Mouse (Mus musculus) layer of hippocampus, adult 18-20 months (tissue): ENCODE data around the gene Fes. TPM values are rescaled to one million over a fixed set of nuclear protein-coding genes. Genes with fewer than 3 reads are reported as not detected.

Experiments
- DNase-seq, 2 experiments: peaks; one replicate each; pipeline ENCODE4 v3.0.0; 2022; ENCODE audit warnings: low spot score in 2 of 2
- long read RNA-seq: library from polyadenylated mRNA; stranded (forward); transcript quantifications from one replicate; pipeline ENCODE4 v2.0.0, GENCODE M21; 2021
- total RNA-seq, 2 experiments: library from RNA; stranded (reverse); gene quantifications; 2 replicates each; pipeline ENCODE4 v1.2.3; 2021

Gene Fes
- total RNA-seq, result 1 to 10 TPM; 5.2 to 6.0 TPM
- long read RNA-seq, partial matches to known transcripts, result 1 of 9 reads
- long read RNA-seq, other reads (novel, unspliced or antisense), result 6 of 9 reads

GRCm38 (mm10) chr7:80387633-80388543 is at the start of gene Fes:
Fes (minus strand) TSS chr7:80387946.
- DNase-seq, result no peak

DNA sequence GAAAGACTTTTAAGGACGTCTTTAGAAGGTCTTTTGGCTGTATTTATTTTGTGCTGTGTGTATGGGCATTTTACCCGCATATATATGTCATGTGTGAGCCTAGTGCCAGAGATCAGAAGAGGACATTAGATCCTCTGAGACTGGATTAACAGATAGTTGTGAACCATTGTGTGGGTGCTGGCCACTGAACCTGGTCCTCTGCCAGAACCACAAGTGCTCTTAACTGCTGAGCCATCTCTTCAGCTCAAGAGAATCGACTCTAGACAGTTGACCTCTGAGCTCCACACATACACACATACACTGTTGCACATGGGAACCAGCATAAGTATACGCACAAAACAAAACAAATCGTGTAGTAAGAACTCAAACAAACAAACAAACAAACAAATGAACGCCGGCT is 48.8 kb upstream of the Fes start:
- DNase-seq, result no peak

GRCm38 (mm10) chr7:80435594-80435993 is 47.8 kb upstream of the Fes start:
- no peak for DNase-seq

DNA sequence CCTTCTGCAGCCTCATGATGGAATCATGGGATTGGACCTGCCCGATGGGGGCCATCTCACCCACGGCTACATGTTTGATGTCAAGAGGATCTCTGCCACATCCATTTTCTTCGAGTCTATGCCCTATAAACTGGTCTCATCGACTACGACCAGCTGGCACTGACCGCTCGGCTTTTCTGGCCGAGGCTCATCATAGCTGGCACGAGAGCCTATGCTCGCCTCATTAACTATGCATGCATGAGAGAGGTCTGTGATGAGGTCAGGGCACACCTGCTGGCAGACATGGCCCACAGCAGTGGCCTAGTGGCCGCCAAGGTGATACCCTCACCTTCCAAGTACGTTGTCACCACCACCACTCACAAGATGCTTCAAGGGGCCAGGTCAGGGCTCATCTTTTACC is 41.9 kb upstream of the Fes start:
- no peak for DNase-seq

- DNase-seq, result no peak
Measured at GRCm38 (mm10) chr7:80427730-80428129, 40.0 kb upstream of the Fes start.

DNA sequence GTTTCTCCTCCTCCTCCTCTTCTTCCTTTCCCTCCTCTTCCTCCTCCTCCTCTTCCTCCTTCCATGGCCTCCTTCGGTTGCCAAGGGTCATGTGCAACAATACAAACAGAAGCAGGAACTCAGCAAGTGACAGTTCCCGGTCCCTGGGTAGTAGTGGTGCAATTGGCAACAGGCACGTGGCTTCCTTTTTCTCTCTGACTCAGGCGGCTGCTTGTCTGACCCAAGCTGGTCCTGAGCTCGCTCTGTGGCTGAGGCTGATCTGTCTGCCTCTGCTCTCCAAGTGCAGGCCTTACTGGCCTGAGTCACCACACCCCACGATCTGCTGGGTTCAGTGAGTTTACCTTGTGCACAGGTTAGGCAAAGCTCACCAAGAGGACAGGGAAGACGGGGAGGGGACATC is 38.6 kb upstream of the Fes start:
- DNase-seq, result no peak

DNA sequence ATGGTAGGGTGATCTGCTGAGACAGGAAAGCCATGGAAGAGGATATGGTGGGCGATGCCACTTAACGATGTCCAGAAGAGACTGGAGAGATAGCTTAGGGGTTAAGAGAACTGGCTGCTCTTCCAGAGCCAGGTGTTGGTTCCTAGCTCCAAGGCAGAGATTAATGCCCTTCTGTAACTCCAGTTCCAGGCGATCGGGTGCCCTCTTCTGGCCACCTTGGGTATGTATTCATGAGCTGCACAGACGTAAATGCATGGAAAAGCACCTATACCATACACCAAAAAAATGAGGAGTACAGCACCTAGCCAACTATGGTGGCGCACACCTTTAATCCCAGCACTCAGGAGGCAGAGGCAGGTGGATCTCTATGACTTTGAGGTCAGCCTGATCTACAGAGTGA is 37.0 kb upstream of the Fes start:
- DNase-seq, result no peak

DNA sequence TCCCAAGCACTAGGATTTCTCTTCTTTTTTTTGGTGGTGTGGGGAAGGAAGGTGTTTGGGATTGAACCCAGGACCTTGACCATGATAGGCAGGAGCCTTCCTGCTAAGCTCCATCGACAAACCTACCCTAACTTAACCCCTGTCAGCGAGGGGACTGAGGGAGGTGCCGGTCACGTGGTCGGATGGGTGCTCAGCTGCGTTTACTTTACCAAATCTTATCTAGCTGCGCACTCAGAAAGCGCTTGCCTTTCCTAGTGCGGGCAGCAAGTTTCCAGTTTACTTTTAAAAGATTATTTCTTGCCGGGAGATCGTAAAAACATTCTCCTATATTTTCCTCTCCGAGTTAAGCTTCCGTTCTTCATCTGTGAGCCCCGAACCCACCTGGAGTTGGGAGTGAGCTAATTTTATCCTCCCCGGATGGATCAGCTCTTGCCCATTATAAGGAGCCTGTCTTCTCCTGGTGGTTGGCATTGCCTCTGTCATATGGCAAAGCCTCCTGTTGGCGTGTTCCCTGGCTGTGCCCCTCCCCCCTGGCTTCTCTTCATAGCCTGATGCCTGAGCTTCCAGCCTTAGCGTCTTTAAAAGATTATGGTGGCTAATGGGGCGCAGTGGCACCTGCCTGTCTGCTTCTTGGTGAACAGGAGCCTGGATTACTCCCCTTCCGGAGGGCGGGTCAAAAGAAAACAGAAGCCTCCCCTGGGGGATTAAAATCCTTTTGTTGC is 35.2 kb upstream of the Fes start:
- peak in 1 of 2 experiments; percentile 71 for DNase-seq

DNA sequence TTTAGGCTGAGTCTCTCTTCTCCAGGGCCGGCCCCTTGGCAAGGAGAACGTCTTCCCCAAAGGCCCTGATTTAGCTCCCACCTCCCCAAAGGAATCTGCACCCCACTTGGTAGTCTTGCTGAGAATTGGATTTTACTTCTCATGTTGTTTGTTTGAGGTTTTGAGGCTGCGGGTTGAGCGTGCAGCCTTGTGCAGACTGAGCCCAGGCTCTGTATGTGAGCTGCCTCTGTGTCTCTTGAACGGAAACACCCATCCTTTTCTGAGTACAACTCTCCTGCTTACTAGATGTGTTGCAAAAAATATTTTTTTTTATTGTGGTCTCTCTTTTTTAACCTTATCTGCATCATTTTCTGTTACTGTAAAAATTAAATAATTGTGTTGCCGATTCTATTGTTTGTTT is 33.8 kb upstream of the Fes start:
- DNase-seq, result no peak

- DNase-seq, result no peak
Measured at GRCm38 (mm10) chr7:80420586-80420985, 32.8 kb upstream of the Fes start.

DNA sequence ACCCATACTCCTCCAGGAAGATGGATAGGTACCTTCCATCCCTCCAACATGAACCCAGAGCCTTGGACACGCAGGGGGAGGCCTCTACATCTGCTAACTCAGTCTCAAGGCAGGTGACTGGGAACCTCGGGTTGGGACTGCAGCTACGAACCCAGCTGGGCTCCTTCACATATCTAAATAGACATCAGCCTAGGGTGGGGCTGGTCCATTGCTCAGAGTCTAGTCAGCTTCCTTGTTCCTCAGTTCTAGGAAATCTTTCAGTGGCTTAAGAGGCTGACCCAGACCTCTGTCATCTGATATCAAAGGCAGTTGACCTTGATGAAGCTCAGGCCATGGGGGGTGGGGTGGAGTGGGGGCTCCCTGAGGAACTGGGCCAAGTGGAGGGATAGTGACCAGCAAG is 31.5 kb upstream of the Fes start:
- DNase-seq, result no peak

GRCm38 (mm10) chr7:80418036-80418435 is 30.3 kb upstream of the Fes start:
- DNase-seq, result no peak

DNA sequence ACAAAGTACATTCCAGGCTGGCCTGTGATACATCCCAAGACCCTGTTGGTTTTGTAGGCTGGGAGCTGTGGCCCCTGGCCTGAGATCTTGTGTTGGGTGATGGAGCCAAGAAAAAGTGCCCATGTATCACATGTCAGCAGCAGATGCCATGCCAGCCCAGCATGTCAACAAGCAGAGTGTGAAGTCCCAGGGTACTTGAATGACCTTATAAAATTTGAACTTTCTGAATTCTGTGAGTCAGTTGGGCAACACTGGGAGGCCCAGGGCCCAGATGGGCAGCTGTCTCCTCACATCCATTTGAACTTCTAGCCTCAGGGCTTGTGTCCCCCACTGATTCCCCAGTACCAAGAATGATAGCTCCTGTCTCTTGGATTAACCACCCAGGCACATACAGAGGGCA is 29.9 kb upstream of the Fes start:
- DNase-seq, result no peak

DNA sequence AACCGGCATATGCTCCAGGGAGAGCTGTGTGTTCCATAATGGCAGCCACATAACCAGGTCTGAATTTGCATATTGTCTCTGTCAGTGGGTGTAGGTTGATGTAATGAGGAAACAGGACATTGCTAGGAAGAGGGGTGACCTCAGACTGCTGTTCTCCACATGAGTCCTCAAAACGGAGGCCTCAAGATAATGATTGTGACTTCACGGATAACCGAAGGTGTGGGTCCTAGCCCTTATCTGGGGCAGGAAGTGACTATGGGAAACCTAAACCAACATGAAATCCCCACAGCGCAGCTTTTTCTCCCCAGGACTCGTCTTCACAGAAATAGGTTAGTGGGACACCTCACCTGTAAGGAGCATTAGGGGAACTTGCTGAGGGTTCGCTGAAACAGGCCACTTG is 29.2 kb upstream of the Fes start:
- DNase-seq, result no peak

DNA sequence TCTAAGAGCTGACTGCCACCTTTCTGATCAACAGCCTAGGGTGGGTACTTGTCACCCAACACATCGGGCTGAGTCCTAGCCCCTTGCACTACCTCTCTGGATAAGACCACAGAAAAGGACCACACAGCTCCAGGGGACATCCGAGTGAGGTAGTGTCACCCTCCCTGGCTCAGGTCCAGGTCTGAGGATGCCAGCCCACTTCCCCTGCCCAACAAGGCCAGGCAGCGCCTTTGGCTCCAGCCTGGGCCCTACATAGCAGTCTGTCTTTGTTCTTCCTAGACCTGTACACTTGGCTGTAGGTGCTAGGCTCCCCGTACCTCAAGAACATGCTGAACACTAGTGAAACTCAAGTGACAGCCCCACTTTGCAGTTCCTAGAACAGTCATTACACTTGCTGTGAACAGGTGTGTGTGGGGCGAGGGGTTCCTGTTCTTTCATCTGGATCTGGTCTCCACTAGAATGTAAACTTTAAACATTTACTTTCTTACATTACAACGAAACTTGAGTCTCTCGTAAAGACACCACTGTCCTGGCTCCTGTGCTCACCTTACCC is 26.6 kb upstream of the Fes start:
- DNase-seq, result no peak

DNA sequence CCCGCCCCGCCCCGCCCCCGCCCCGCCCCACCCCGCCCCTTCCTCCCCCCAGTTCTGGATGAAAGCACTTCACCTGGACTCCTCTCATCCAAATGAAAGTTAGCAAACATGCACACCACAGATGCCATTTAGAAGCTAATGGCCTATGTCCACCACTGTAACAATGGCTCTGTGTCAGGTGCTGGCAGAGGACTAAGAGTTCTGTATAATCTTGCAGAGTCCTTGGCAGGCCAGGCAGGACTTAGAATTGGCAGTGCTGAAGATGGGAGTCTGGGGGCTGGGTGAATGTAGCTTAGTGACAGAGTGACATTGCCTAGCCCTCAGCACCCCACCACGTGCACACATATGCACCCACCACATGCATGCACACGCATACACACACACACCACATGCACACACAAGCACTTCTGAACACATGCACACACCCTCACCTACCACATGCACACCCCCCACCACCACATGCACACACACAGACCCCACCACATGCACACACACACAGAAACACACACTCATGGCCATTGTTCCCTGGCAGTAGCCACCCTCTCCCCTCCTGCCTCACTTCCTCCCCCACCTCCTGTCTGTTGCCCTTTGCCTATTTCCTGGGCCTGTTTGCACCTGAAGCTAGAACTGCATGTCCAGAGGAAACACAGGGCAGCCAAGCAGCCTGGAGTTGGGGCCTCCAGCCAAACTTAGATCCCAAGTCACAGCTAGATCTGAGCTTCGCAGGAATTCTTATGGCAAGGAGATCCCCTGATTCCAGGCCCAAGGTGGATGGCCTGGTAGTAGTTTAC is 26.0 kb upstream of the Fes start:
- no peak for DNase-seq

- DNase-seq, result no peak
Measured at GRCm38 (mm10) chr7:80412781-80413180, 25.0 kb upstream of the Fes start.

GRCm38 (mm10) chr7:80412279-80412678 is 24.5 kb upstream of the Fes start:
- peak; percentile 74 to 82 for DNase-seq

DNA sequence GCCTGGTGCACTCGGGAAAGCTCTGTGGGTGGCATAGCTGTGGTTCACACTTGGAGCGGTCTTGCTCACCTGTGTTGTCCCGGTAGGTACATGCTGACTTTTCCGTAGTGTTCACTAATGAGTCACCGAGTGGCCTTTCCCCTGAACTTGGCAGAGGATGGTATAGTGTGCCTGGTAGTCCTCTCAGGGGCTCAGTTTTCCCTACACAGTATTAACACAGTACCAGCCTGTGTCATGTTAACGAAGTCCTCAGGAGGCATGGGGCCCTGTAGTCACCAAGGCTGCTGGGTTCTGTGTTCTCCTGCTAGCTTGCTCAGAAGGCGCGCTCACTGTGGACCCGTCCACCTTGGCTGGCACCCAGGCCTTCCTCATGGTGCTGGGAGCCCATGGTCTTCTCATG is 22.6 kb upstream of the Fes start:
- DNase-seq, result no peak

DNA sequence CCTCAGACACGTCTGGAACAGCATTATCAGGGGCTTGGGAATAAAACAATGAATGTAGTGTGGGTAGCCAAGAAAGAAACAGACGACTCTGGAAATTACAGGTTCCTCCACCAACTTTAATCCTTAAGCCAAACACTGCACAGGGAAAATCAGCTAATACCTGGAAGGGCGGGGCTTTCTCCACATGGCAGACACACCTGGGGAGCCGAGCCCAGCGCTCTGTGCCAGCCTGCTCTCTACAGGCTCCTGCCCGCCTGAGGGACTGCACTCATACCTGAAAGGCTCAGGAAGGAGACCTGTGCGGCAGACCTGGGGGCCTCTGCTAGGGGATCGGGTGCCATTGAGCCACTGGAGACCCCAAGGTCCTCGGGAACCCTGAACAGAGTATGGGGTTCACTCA is 20.0 kb upstream of the Fes start:
- DNase-seq, result no peak

GRCm38 (mm10) chr7:80406186-80406585 is 18.4 kb upstream of the Fes start:
- DNase-seq, result no peak
